Mouse (Mus musculus) gastrocnemius, postnatal 14 days (tissue): ENCODE data around the gene Ankrd6. TPM values are rescaled to one million over a fixed set of nuclear protein-coding genes. Genes with fewer than 3 reads are reported as not detected.
A peak's percentile ranks its signal among the peaks of the same experiment; 100 is the strongest.
"Not testable (repeated sequence)": the region's sequence is repeated elsewhere in the genome, so short reads cannot be mapped to it uniquely, and the experiment has no call there.

ENCODE experiments used
- DNase-seq: peaks from one replicate; pipeline ENCODE4 v3.0.0; 2021; ENCODE audit warnings: mixed read lengths
- intact Hi-C: fragments of 180-260 bp; cut with DNase I; formaldehyde crosslinking; loops from one replicate; pipeline ENCODE4 v1.15.1; 2025; ENCODE audit warnings: low total_unique reads
- long read RNA-seq, 2 experiments: library from polyadenylated mRNA; stranded (forward); transcript quantifications; one replicate each; pipeline ENCODE4 v2.0.0; 2021
- total RNA-seq, 2 experiments: library from RNA; stranded (reverse); gene quantifications; 2 replicates each; pipeline ENCODE4 v1.2.3; 2021

The Ankrd6 gene
- 1 to 10 TPM; 2.3 TPM for total RNA-seq
- long read RNA-seq, experiment 1, full-length matches to known transcripts = 1 of 2 reads
- long read RNA-seq, experiment 1, partial matches to known transcripts = 1 of 2 reads
- long read RNA-seq, experiment 1, other reads (novel, unspliced or antisense) = 0 of 2 reads
- long read RNA-seq, experiment 2, full-length matches to known transcripts = 2 of 2 reads
- long read RNA-seq, experiment 2, partial matches to known transcripts = 0 of 2 reads
- long read RNA-seq, experiment 2, other reads (novel, unspliced or antisense) = 0 of 2 reads

- DNase-seq = peak; percentile 73
- intact Hi-C loops = loop anchor here (10.0 kb wide), 2 partner anchors 164 to 176 kb away; no protein-coding TSS in a partner anchor
These were observed at the start of gene Ankrd6 for GRCm38 (mm10) chr4:32950356-32951034. TSS of gene Ankrd6 (minus strand) at chr4:32950841.

- intact Hi-C loops = no loop called here
- no peak for DNase-seq
These were observed 48.4 kb upstream of the Ankrd6 start for GRCm38 (mm10) chr4:32998996-32999395.

- DNase-seq = no peak
These were observed 46.9 kb upstream of the Ankrd6 start for GRCm38 (mm10) chr4:32997571-32997970.

GRCm38 (mm10) chr4:32996083-32996482, 45.4 kb upstream of the Ankrd6 start:
- intact Hi-C loops = no loop called here
- DNase-seq = no peak

More at GRCm38 (mm10) chr4:32997571-32997970, 46.9 kb upstream of the Ankrd6 start:
- intact Hi-C loops = no loop called here

GRCm38 (mm10) chr4:32994168-32994567, 43.5 kb upstream of the Ankrd6 start:
- intact Hi-C loops = no loop called here
- no peak for DNase-seq

- intact Hi-C loops = no loop called here
- no peak for DNase-seq
These were observed 38.7 kb upstream of the Ankrd6 start for GRCm38 (mm10) chr4:32989346-32989745.

- DNase-seq = no peak
- intact Hi-C loops = no loop called here
These were observed 36.4 kb upstream of the Ankrd6 start for GRCm38 (mm10) chr4:32987006-32987405.

GRCm38 (mm10) chr4:32985684-32986083, 35.0 kb upstream of the Ankrd6 start:
- intact Hi-C loops = no loop called here
- DNase-seq = no peak

- intact Hi-C loops = no loop called here
- DNase-seq = no peak
These were observed 34.4 kb upstream of the Ankrd6 start for GRCm38 (mm10) chr4:32984801-32985675.

GRCm38 (mm10) chr4:32984242-32984641, 33.6 kb upstream of the Ankrd6 start:
- intact Hi-C loops = no loop called here

GRCm38 (mm10) chr4:32983176-32984155, 32.8 kb upstream of the Ankrd6 start:
- peak; percentile 73 for DNase-seq
- intact Hi-C loops = no loop called here

More at GRCm38 (mm10) chr4:32984242-32984641, 33.6 kb upstream of the Ankrd6 start:
- DNase-seq = no peak

GRCm38 (mm10) chr4:32982716-32983175, 32.1 kb upstream of the Ankrd6 start, which contains the start of gene Rragd:
TSS of gene Rragd (plus strand) at chr4:32983037.
- intact Hi-C loops = no loop called here
- DNase-seq = no peak

- no peak for DNase-seq
- intact Hi-C loops = no loop called here
These were observed 31.5 kb upstream of the Ankrd6 start for GRCm38 (mm10) chr4:32982041-32982715.

- no peak for DNase-seq
- intact Hi-C loops = no loop called here
These were observed 31.0 kb upstream of the Ankrd6 start for GRCm38 (mm10) chr4:32981617-32982016.

- DNase-seq = no peak
- intact Hi-C loops = no loop called here
These were observed 29.4 kb upstream of the Ankrd6 start for GRCm38 (mm10) chr4:32980061-32980460.

- DNase-seq = no peak
- intact Hi-C loops = no loop called here
These were observed 26.7 kb upstream of the Ankrd6 start for GRCm38 (mm10) chr4:32977331-32977730.

GRCm38 (mm10) chr4:32964619-32965018, 14.0 kb upstream of the Ankrd6 start:
- DNase-seq, intact Hi-C loops: not testable (repeated sequence)

- intact Hi-C loops = no loop called here
- DNase-seq = no peak
These were observed 10.8 kb upstream of the Ankrd6 start for GRCm38 (mm10) chr4:32961394-32961793.
